Mouse (Mus musculus) liver, adult 2 months (tissue): ENCODE results near the gene Bptf. TPM values are rescaled to one million over a fixed set of nuclear protein-coding genes. Genes with fewer than 3 reads are reported as not detected.
"Not testable (repeated sequence)": the region's sequence is repeated elsewhere in the genome, so short reads cannot be mapped to it uniquely, and the experiment has no call there.

ENCODE experiments used
- DNase-seq: peaks from one replicate; pipeline ENCODE4 v3.0.0-alpha.2; 2011; ENCODE audit warnings: low read depth, low spot score; ENCODE audit errors: extremely low read depth
- H3K27ac ChIP-seq: fragments of 200-500 bp; replicated peaks from 2 replicates; pipeline ENCODE4 v1.5.1; 2012; ENCODE audit warnings: low read depth, mild to moderate bottlenecking, control low read depth, inconsistent platforms, low read length; ENCODE audit not compliant: insufficient read depth
- H3K27me3 ChIP-seq: fragments of 200-500 bp; 2 replicates; pipeline ENCODE4 v1.6.1; 2012; ENCODE audit warnings: mild to moderate bottlenecking, moderate library complexity, low read length, inconsistent platforms; ENCODE audit not compliant: control insufficient read depth, insufficient read depth
- H3K36me3 ChIP-seq: fragments of 200-500 bp; 2 replicates; pipeline ENCODE4 v1.6.1; 2012; ENCODE audit warnings: low read length, inconsistent platforms; ENCODE audit not compliant: control insufficient read depth, insufficient read depth
- H3K4me1 ChIP-seq: fragments of 200-500 bp; 2 replicates; pipeline ENCODE4 v1.6.1; 2011; ENCODE audit warnings: low read length; ENCODE audit not compliant: control insufficient read depth, insufficient read depth
- H3K4me3 ChIP-seq: fragments of 200-500 bp; 2 replicates; pipeline ENCODE4 v1.5.1; 2011; ENCODE audit warnings: low read depth, mild to moderate bottlenecking, control low read depth, low read length, moderate library complexity; ENCODE audit not compliant: insufficient read depth
- H3K79me2 ChIP-seq: fragments of 200-500 bp; 2 replicates; pipeline ENCODE4 v1.6.1; 2012; ENCODE audit warnings: inconsistent platforms, mild to moderate bottlenecking, low read length, moderate library complexity; ENCODE audit not compliant: control insufficient read depth, insufficient read depth
- H3K9ac ChIP-seq: fragments of 200-500 bp; 2 replicates; pipeline ENCODE4 v1.6.1; 2012; ENCODE audit warnings: low read depth, mild to moderate bottlenecking, control low read depth, inconsistent platforms, low read length
- CTCF ChIP-seq: fragments of 200-500 bp; IDR thresholded peaks from 2 replicates; pipeline ENCODE4 v1.5.1; 2011; ENCODE audit warnings: low read depth, low read length, control low read depth
- POLR2A ChIP-seq: fragments of 200-500 bp; IDR thresholded peaks from 2 replicates; pipeline ENCODE4 v1.6.1; 2011; ENCODE audit warnings: low read length, control low read depth; ENCODE audit not compliant: insufficient read depth; ENCODE audit errors: extremely low read depth
- WGBS: fragments of 180-500 bp; shearing (Covaris S2); methylation state at CpG from one replicate; pipeline ENCODE4 v1.1.7; 2018; 5-methylcytosine and 5-hydroxymethylcytosine counted together
- polyA plus RNA-seq: library from polyadenylated mRNA; depleted of rRNA; stranded (reverse); fragments of >200 nt; gene quantifications from 2 replicates; pipeline ENCODE4 v1.2.3, GENCODE M21; 2012
- total RNA-seq: library from RNA; depleted of rRNA; stranded (reverse); fragments of >200 nt; gene quantifications from 2 replicates; pipeline ENCODE4 v1.2.3, GENCODE M21; 2014

Bptf gene
- total and polyA plus RNA-seq, 2 experiments = 7.6 to 15.0 TPM

DNA sequence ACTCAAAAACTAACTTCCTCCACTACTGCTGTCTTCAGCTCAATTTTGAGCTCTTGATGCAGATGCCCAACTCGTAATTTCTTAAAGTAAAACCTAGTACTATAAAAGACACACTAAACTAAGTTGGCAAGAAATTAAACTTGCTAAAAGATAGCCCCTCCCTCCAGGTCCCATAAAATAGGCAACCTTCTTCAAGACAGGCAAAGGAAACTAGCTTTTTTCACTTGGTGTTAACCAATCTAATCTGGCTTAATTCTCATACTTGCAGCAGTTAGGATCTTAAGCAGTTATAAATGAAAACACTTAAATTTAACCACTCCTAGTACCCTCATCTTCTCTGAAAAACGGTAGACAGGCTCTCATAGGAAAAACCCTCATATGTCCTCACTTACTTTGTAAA lies 2.3 kb downstream of the Bptf start:
- no peak for DNase-seq
- Histone ChIP-seq H3K36me3 (no peaks in the 10 kb centered on the region), H3K27ac (no peak overlapping the region), H3K79me2 (peaks cover 6% of the 10 kb centered on the region; the same call in 1 of the 2 replicates), H3K4me1 (peaks cover 7% of the 10 kb centered on the region), H3K27me3 (no peaks in the 10 kb centered on the region), H3K4me3 (no peak overlapping the region), H3K9ac (no peak overlapping the region)
- WGBS = 43% methylated on average over 2 of the region's 2 CpGs
- TF ChIP-seq POLR2A = no peak
- TF ChIP-seq CTCF = no peak

- peaks cover 17% of the 10 kb centered on the region for H3K4me1 ChIP-seq
- H3K79me2 ChIP-seq = peaks cover 26% of the 10 kb centered on the region
- not testable (repeated sequence) for H3K9ac ChIP-seq, H3K27ac ChIP-seq, H3K4me3 ChIP-seq, DNase-seq, H3K36me3 ChIP-seq, H3K27me3 ChIP-seq
- 55% methylated on average over 2 of the region's 2 CpGs for WGBS
Measured at GRCm38 (mm10) chr11:107126716-107127115, 5.2 kb downstream of the Bptf start.

DNA sequence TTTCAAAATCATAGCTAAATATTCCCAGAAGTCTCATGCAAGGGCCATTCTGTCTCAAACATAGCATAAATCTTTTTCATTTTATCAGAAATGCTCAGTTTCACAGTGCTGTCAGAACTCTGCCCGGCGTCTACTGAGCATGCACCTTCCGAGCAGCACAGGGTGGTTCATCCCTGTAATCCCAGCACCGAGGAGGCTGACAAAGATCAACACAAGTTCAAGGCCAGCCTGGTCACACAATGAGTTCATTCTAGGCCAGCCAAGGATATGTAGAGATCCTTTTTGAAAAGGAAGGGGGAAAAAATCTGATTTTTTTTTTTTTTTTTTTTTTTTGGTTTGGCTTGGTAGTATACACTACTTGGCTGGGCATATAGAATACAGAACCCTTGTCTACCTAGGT lies 6.9 kb downstream of the Bptf start:
- peak; percentile 48 for DNase-seq
- peaks cover 13% of the 10 kb centered on the region for H3K4me1 ChIP-seq

DNA sequence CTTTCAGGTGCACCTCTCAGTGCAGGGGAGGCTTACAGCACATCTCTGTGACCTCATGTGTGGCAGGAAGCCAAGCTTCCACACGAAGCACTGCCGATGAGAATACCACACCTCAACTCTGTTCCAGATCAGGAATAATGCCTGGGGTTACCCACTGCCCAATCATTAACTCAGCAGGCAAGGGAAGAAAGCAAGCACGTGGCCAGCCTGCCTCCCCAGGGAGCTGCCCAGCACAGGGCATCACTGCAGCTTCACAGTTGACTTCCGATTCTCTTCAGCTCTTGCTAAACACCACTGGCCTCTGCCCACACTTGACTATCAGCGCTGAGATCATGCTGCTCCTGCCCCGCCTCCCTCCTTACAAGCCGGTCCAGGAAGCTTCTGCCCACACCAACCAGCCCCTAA lies 7.6 kb downstream of the Bptf start:
- Histone ChIP-seq H3K4me1 (peaks cover 13% of the 10 kb centered on the region), H3K27ac (no peak overlapping the region), H3K36me3 (no peaks in the 10 kb centered on the region), H3K79me2 (peaks cover 34% of the 10 kb centered on the region), H3K4me3 (no peak overlapping the region), H3K27me3 (no peaks in the 10 kb centered on the region), H3K9ac (no peak overlapping the region)
- DNase-seq = peak; percentile 74
- TF ChIP-seq CTCF = no peak
- TF ChIP-seq POLR2A = no peak
- WGBS = 4% methylated on average over 7 of the region's 7 CpGs

More for the DNA sequence above, 6.9 kb downstream of the Bptf start:
- Histone ChIP-seq H3K79me2 (peaks cover 33% of the 10 kb centered on the region), H3K4me3 (no peak overlapping the region), H3K9ac (no peak overlapping the region), H3K27me3 (no peaks in the 10 kb centered on the region), H3K36me3 (no peaks in the 10 kb centered on the region), H3K27ac (no peak overlapping the region)
- 44% methylated on average over 4 of the region's 4 CpGs for WGBS
- no peak for TF ChIP-seq CTCF
- no peak for TF ChIP-seq POLR2A

- no peak overlapping the region for H3K4me3 ChIP-seq
Measured at GRCm38 (mm10) chr11:107117789-107118188, 14.1 kb downstream of the Bptf start.

DNA sequence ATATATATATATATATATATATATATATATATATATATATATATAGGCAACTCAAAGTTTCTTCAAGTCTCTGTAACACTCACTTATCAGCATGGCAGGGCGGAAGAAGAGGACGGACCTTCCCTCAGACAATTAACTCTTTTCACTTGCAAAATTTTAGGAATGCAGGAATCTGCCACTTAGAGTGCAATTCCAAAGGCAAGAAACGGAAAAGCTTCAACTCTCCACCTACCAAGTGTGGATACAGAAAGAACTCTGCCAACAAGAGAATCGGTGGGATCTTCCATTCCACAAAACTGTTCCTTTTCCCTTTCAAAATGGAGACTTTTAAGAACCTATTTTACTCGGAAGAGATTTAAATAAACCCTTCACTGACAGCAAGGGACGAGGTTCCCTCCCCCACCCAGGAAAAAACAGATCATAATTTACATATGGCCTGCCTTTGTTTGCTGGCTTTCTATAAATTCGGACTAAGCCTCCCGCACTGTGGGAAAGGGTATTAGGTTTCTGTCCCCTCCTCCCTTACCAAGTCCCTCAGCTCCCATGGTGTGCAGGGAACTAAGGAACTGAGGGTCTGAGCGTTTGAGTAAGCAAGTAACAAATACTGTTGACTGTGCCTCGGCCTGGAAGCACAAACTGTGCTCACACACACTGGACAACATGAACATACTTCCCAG lies 17.9 kb downstream of the Bptf start:
- 72% methylated on average over 10 of the region's 10 CpGs for WGBS
- TF ChIP-seq CTCF (no peak), POLR2A (no peak)
- H3K27ac ChIP-seq = no peak overlapping the region

More at GRCm38 (mm10) chr11:107117789-107118188, 14.1 kb downstream of the Bptf start:
- H3K9ac ChIP-seq = no peak overlapping the region
- WGBS = 88% methylated on average over 12 of the region's 12 CpGs
- DNase-seq = no peak
- TF ChIP-seq CTCF = no peak
- no peak for TF ChIP-seq POLR2A
- peaks cover 42% of the 10 kb centered on the region for H3K79me2 ChIP-seq
- H3K36me3 ChIP-seq = no peaks in the 10 kb centered on the region
- peaks cover 6% of the 10 kb centered on the region for H3K4me1 ChIP-seq
- H3K27me3 ChIP-seq = no peaks in the 10 kb centered on the region
- H3K27ac ChIP-seq = no peak overlapping the region

More for the DNA sequence above, 17.9 kb downstream of the Bptf start:
- H3K9ac ChIP-seq = no peak overlapping the region
- H3K27me3 ChIP-seq = no peaks in the 10 kb centered on the region
- H3K4me1 ChIP-seq = peaks cover 6% of the 10 kb centered on the region
- DNase-seq = no peak
- no peak overlapping the region for H3K4me3 ChIP-seq
- peaks cover 26% of the 10 kb centered on the region for H3K79me2 ChIP-seq
- peaks cover 3% of the 10 kb centered on the region; the same call in 1 of the 2 replicates for H3K36me3 ChIP-seq
